Mouse (Mus musculus) MEL (cell line): ENCODE data around the gene Maea. TPM values are rescaled to one million over a fixed set of nuclear protein-coding genes. Genes with fewer than 3 reads are reported as not detected.
A peak's percentile ranks its signal among the peaks of the same experiment; 100 is the strongest.

Source experiments
- DNase-seq: peaks from one replicate; pipeline ENCODE4 v3.0.0; 2011; ENCODE audit warnings: low read depth, low spot score
- H3K27ac ChIP-seq: 2 replicates; pipeline ENCODE4 v1.5.1; 2012; ENCODE audit warnings: low read depth, mild to moderate bottlenecking, control low read depth, low read length, moderate library complexity; ENCODE audit not compliant: control insufficient read depth
- H3K27me3 ChIP-seq, 2 experiments: fragments of 150-350 bp in 1 of 2; sonication (generic) in 1 of 2; 2 replicates each; pipeline ENCODE4 v1.6.1; 2012; ENCODE audit warnings: low read length in 2 of 2, mild to moderate bottlenecking in 2 of 2, improper control_type of control experiment in 1 of 2, moderate library complexity in 1 of 2; ENCODE audit not compliant: insufficient read depth in 2 of 2, control insufficient read depth in 1 of 2
- H3K36me3 ChIP-seq, 2 experiments: 2 replicates each; pipeline ENCODE4 v1.6.1; 2012 to 2014; ENCODE audit warnings: low read length in 2 of 2, improper control_type of control experiment in 1 of 2, inconsistent platforms in 1 of 2, mild to moderate bottlenecking in 1 of 2; ENCODE audit not compliant: insufficient read depth in 2 of 2, control insufficient read depth in 1 of 2
- H3K4me1 ChIP-seq, 2 experiments: fragments of 150-350 bp in 1 of 2; sonication (generic) in 1 of 2; 2 replicates each; pipeline ENCODE4 v1.6.1; 2012; ENCODE audit warnings: low read length in 2 of 2, improper control_type of control experiment in 1 of 2, mild to moderate bottlenecking in 1 of 2; ENCODE audit not compliant: insufficient read depth in 2 of 2, control insufficient read depth in 1 of 2
- H3K4me3 ChIP-seq, 2 experiments: fragments of 150-350 bp in 1 of 2; sonication (generic) in 1 of 2; 2 replicates each; pipeline ENCODE4 v1.5.1; 2012; ENCODE audit warnings: low read depth in 2 of 2, low read length in 2 of 2, mild to moderate bottlenecking in 2 of 2, moderate library complexity in 2 of 2, control low read depth in 1 of 2, improper control_type of control experiment in 1 of 2; ENCODE audit not compliant: control insufficient read depth in 1 of 2, insufficient read depth in 1 of 2
- H3K79me2 ChIP-seq: 2 replicates; pipeline ENCODE4 v1.6.1; 2012; ENCODE audit warnings: mild to moderate bottlenecking, low read length, moderate library complexity; ENCODE audit not compliant: control insufficient read depth, poor library complexity, insufficient read depth
- H3K9ac ChIP-seq: 2 replicates; pipeline ENCODE4 v1.6.1; 2012; ENCODE audit warnings: low read depth, mild to moderate bottlenecking, control low read depth, low read length, moderate library complexity; ENCODE audit not compliant: control insufficient read depth, poor library complexity, severe bottlenecking
- H3K9me3 ChIP-seq: fragments of 150-350 bp; sonication (generic); replicated peaks from 2 replicates; pipeline ENCODE4 v1.6.1; 2012; ENCODE audit warnings: mild to moderate bottlenecking, low read length, improper control_type of control experiment, moderate library complexity; ENCODE audit not compliant: insufficient read depth
- CHD1 ChIP-seq: IDR thresholded peaks from 2 replicates; pipeline ENCODE4 v1.6.1; 2012; ENCODE audit warnings: low read depth, mild to moderate bottlenecking, inconsistent platforms, low read length, improper control_type of control experiment
- CHD2 ChIP-seq: IDR thresholded peaks from 2 replicates; pipeline ENCODE4 v1.6.1; 2011; ENCODE audit warnings: low read length, improper control_type of control experiment
- CTCF ChIP-seq, 3 experiments: IDR thresholded peaks in 2 of 3; conservative IDR thresholded peaks in 1 of 3; 2 replicates each; pipeline ENCODE4 v1.5.1; 2011 to 2012; ENCODE audit warnings: low read length in 3 of 3, low read depth in 2 of 3, mild to moderate bottlenecking in 2 of 3, improper control_type of control experiment in 1 of 3, inconsistent platforms in 1 of 3, mixed read lengths in 1 of 3, moderate library complexity in 1 of 3; ENCODE audit not compliant: control insufficient read depth in 1 of 3, insufficient read depth in 1 of 3, poor library complexity in 1 of 3, severe bottlenecking in 1 of 3
- E2F4 ChIP-seq: IDR thresholded peaks from 2 replicates; pipeline ENCODE4 v1.6.1; 2011; ENCODE audit warnings: low read depth, low read length, improper control_type of control experiment, borderline replicate concordance
- GABPA ChIP-seq: IDR thresholded peaks from 2 replicates; pipeline ENCODE4 v1.6.1; 2012; ENCODE audit warnings: low read depth, mild to moderate bottlenecking, inconsistent platforms, low read length, improper control_type of control experiment, moderate library complexity
- HCFC1 ChIP-seq: IDR thresholded peaks from 2 replicates; pipeline ENCODE4 v1.6.1; 2012; ENCODE audit warnings: low read depth, mild to moderate bottlenecking, inconsistent platforms, low read length, improper control_type of control experiment, moderate library complexity
- KAT2A ChIP-seq: conservative IDR thresholded peaks from 2 replicates; pipeline ENCODE4 v1.6.1; 2012; ENCODE audit warnings: low read depth, low read length, improper control_type of control experiment, inconsistent platforms
- MAFK ChIP-seq: IDR thresholded peaks from 2 replicates; pipeline ENCODE4 v1.6.1; 2011; ENCODE audit warnings: low read depth, mild to moderate bottlenecking, low read length, improper control_type of control experiment, borderline replicate concordance
- MAX ChIP-seq: IDR thresholded peaks from 2 replicates; pipeline ENCODE4 v1.6.1; 2011; ENCODE audit warnings: low read length, improper control_type of control experiment
- MEF2A ChIP-seq: IDR thresholded peaks from 2 replicates; pipeline ENCODE4 v1.6.1; 2014; ENCODE audit warnings: low read depth, mild to moderate bottlenecking, inconsistent platforms, low read length, improper control_type of control experiment; ENCODE audit not compliant: poor library complexity, insufficient replicate concordance, severe bottlenecking; ENCODE audit errors: extremely low read depth
- MYC ChIP-seq: IDR thresholded peaks from 2 replicates; pipeline ENCODE4 v1.6.1; 2011; ENCODE audit warnings: low read depth, mild to moderate bottlenecking, low read length, improper control_type of control experiment, moderate library complexity
- NELFE ChIP-seq: IDR thresholded peaks from 2 replicates; pipeline ENCODE4 v1.6.1; 2011; ENCODE audit warnings: low read depth, low read length, improper control_type of control experiment
- NRF1 ChIP-seq: IDR thresholded peaks from 2 replicates; pipeline ENCODE4 v1.6.1; 2014; ENCODE audit warnings: low read depth, mild to moderate bottlenecking, inconsistent platforms, low read length, improper control_type of control experiment, moderate library complexity; ENCODE audit not compliant: poor library complexity, insufficient read depth, severe bottlenecking
- POLR2A ChIP-seq, 2 experiments: IDR thresholded peaks; 2 replicates each; pipeline ENCODE4 v1.6.1; 2011 to 2012; ENCODE audit warnings: low read length in 2 of 2, mild to moderate bottlenecking in 2 of 2, control low read depth in 1 of 2, improper control_type of control experiment in 1 of 2, low read depth in 1 of 2, moderate library complexity in 1 of 2; ENCODE audit not compliant: control insufficient read depth in 1 of 2, insufficient read depth in 1 of 2, poor library complexity in 1 of 2
- POLR2AphosphoS2 ChIP-seq: IDR thresholded peaks from 2 replicates; pipeline ENCODE4 v1.6.1; 2011; ENCODE audit warnings: low read length, improper control_type of control experiment
- RAD21 ChIP-seq: IDR thresholded peaks from 2 replicates; pipeline ENCODE4 v1.6.1; 2011; ENCODE audit warnings: mild to moderate bottlenecking, low read depth, low read length, improper control_type of control experiment
- SIN3A ChIP-seq: IDR thresholded peaks from 2 replicates; pipeline ENCODE4 v1.6.1; 2012; ENCODE audit warnings: low read length, improper control_type of control experiment, inconsistent platforms
- SMC3 ChIP-seq: IDR thresholded peaks from 2 replicates; pipeline ENCODE4 v1.6.1; 2011; ENCODE audit warnings: low read depth, low read length, improper control_type of control experiment
- TAL1 ChIP-seq: IDR thresholded peaks from 2 replicates; pipeline ENCODE4 v1.6.1; 2012; ENCODE audit warnings: mild to moderate bottlenecking, inconsistent platforms, low read length, moderate library complexity, mixed read lengths
- UBTF ChIP-seq: IDR thresholded peaks from 2 replicates; pipeline ENCODE4 v1.6.1; 2012; ENCODE audit warnings: low read depth, mild to moderate bottlenecking, inconsistent platforms, low read length, improper control_type of control experiment, moderate library complexity, borderline replicate concordance; ENCODE audit not compliant: insufficient read depth
- USF1 ChIP-seq: IDR thresholded peaks from 2 replicates; pipeline ENCODE4 v1.6.1; 2014; ENCODE audit warnings: low read depth, mild to moderate bottlenecking, inconsistent platforms, low read length, improper control_type of control experiment, moderate library complexity
- ZC3H11A ChIP-seq: IDR thresholded peaks from 2 replicates; pipeline ENCODE4 v1.6.1; 2012; ENCODE audit warnings: low read depth, mild to moderate bottlenecking, inconsistent platforms, low read length, improper control_type of control experiment
- polyA plus RNA-seq, 2 experiments: library from polyadenylated mRNA; stranded (reverse) in 1 of 2; unstranded in 1 of 2; fragments of >175 nt in 1 of 2; fragments of >200 nt in 1 of 2; gene quantifications; 2 replicates each; pipeline versions ENCODE4 v1.2.1 to v1.2.4; 2012; ENCODE audit warnings: low replicate concordance in 2 of 2, low read depth in 1 of 2; ENCODE audit not compliant: insufficient read length in 2 of 2, insufficient read depth in 1 of 2, missing spikeins in 1 of 2
- total RNA-seq: library from RNA; depleted of rRNA; stranded (reverse); fragments of 300-350 nt; gene quantifications from 2 replicates; pipeline ENCODE4 v1.2.3, GENCODE M21; 2012

Gene Maea
- total and polyA plus RNA-seq, 3 experiments = 140 to 224 TPM; not detected in 1

- Histone ChIP-seq H3K9ac (no peak overlapping the region), H3K79me2 (no peaks in the 10 kb centered on the region), H3K4me1 (no peaks in the 10 kb centered on the region), H3K36me3 (no peaks in the 10 kb centered on the region; a peak in 1 of 4 replicates), H3K9me3 (no peaks in the 10 kb centered on the region), H3K27ac (no peak overlapping the region), H3K27me3 (no peaks in the 10 kb centered on the region), H3K4me3 (no peak overlapping the region)
- peak; percentile 85 for DNase-seq
- TF ChIP-seq KAT2A = no peak
- TF ChIP-seq SMC3 = peak; percentile 95
- TF ChIP-seq CTCF (IDR thresholded peaks at IDR 0.05 in 2 of 3, conservative IDR thresholded peaks at IDR 0.05 in 1 of 3; ENCODE audit: control insufficient read depth in 1 of 3, insufficient read depth in 1 of 3, low read depth in 2 of 3, low read length in 3 of 3, poor library complexity in 1 of 3, severe bottlenecking in 1 of 3) = peak in 2 of 3 experiments; percentile 97 to 100
- peak; percentile 44; the same call in 1 of the 2 replicates for TF ChIP-seq HCFC1
- peak; percentile 95 for TF ChIP-seq RAD21
- no peak for TF ChIP-seq NRF1
- no peak for TF ChIP-seq MAX
- peak; percentile 88 for TF ChIP-seq ZC3H11A
- peak; percentile 36; the same call in 1 of the 2 replicates for TF ChIP-seq SIN3A
- TF ChIP-seq MYC = peak; percentile 70; the same call in 1 of the 2 replicates
Observed at GRCm38 (mm10) chr5:33393803-33394202, 58.5 kb downstream of the Maea start.

- peaks cover 0 to 3% of the 10 kb centered on the region in 2 experiments; a peak in 2 of 4 replicates for H3K36me3 ChIP-seq
- H3K4me1 ChIP-seq = 0 out of 4 replicates have a peak, but pooled peaks cover 0 to 3% of the 10 kb centered on the region in 2 experiments
- no peak overlapping the region for H3K9ac ChIP-seq
- no peak for TF ChIP-seq KAT2A
- no peak for TF ChIP-seq NELFE
- TF ChIP-seq ZC3H11A = no peak
- TF ChIP-seq GABPA = no peak
- TF ChIP-seq HCFC1 = no peak
- no peak for TF ChIP-seq MAFK
- TF ChIP-seq MAX = no peak
- no peak for TF ChIP-seq POLR2AphosphoS2
- no peak for TF ChIP-seq UBTF
- no peak for TF ChIP-seq NRF1
- no peak for TF ChIP-seq CHD1
- no peak for TF ChIP-seq E2F4
- TF ChIP-seq MEF2A = no peak
- no peak for TF ChIP-seq USF1
- no peak for TF ChIP-seq CHD2
- no peak for TF ChIP-seq TAL1
- TF ChIP-seq CTCF (IDR thresholded peaks at IDR 0.05 in 2 of 3, conservative IDR thresholded peaks at IDR 0.05 in 1 of 3; ENCODE audit: control insufficient read depth in 1 of 3, insufficient read depth in 1 of 3, low read depth in 2 of 3, low read length in 3 of 3, poor library complexity in 1 of 3, severe bottlenecking in 1 of 3) = no peak
- TF ChIP-seq POLR2A (IDR thresholded peaks at IDR 0.05; ENCODE audit: control insufficient read depth in 1 of 2, insufficient read depth in 1 of 2, low read depth in 1 of 2, low read length in 2 of 2, poor library complexity in 1 of 2) = no peak
- TF ChIP-seq, all 39 proteins: peak for 0
- no peaks in the 10 kb centered on the region for H3K9me3 ChIP-seq
- DNase-seq = no peak
- no peak overlapping the region for H3K4me3 ChIP-seq
- no peaks in the 10 kb centered on the region for H3K27me3 ChIP-seq
- H3K27ac ChIP-seq = no peak overlapping the region
- H3K79me2 ChIP-seq = no peaks in the 10 kb centered on the region
Observed at GRCm38 (mm10) chr5:33395693-33396092, 60.4 kb downstream of the Maea start.
